Mouse (Mus musculus): ENCODE measurements at regions not wholly inside any gene's neighbourhood (a gene's known extent, or its start where the extent isn't known, plus 50 kb on each side); places are given as distances from the start of the nearest gene placed in this dataset.
A peak's percentile ranks its signal among the peaks of the same experiment; 100 is the strongest.

DNA sequence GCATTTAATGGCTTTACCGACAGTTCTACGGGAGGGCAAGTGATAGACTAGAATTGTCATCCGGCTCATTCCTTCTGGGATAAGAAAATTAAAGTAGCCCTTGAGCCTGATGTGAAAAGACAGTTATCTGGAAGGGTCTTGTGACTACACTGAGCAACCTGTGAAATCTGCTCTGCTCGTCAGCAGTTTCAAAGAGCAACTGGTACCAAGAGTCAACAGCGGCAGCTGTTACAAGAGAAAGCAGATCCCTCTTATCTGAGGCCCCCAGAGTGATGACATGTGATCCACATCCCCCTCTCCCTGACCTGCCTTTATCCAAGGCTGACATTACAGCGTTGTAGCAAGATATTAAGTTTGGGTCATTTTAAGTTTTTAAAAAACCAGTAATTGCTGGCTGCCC, 52.6 kb upstream of the Unc13c start:
- Histone ChIP-seq H3K4me3 (no peak overlapping the region), H3K27ac (ENCODE audit: poor library complexity, severe bottlenecking) (no peak overlapping the region), H3K36me3 (no peaks in the 10 kb centered on the region), H3K27me3 (replicated peaks) (peaks cover 16% of the 10 kb centered on the region), H3K4me2 (peak overlapping the region; percentile 40), H3K9ac (no peak overlapping the region), H3K9me3 (replicated peaks) (peaks cover 4% of the 10 kb centered on the region; the same call in 1 of the 2 replicates), H3K4me1 (replicated peaks) (peaks cover 10% of the 10 kb centered on the region)
- ATAC-seq (ENCODE audit: insufficient number of reproducible peaks, low FRiP score), result peak; percentile 73
- 4% methylated on average over 6 of the region's 6 CpGs for WGBS

DNA sequence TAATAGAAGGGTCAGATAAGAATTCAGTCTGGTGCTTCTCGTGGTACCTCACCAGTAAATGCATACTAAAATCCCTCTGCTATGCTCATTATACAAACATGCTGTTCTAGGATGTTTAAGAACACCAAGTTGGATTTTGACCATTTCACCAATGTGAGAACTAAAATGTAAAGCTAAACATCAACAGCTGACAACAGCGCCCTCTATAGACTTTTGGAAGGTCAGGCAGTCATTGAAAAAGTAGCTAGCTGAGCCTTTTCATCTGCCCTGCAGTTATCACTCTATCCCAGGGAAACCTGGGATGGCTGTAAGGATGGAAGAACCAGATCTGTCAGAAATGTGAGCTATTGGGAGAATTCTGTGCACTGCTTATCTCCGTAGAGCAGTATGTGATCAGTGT, 55.2 kb upstream of the Unc13c start:
- Histone ChIP-seq H3K4me2 (no peak overlapping the region), H3K9ac (no peak overlapping the region), H3K4me3 (no peak overlapping the region), H3K9me3 (replicated peaks) (peaks cover 4% of the 10 kb centered on the region; the same call in 1 of the 2 replicates), H3K4me1 (replicated peaks) (peaks cover 10% of the 10 kb centered on the region), H3K27me3 (replicated peaks) (peaks cover 23% of the 10 kb centered on the region), H3K27ac (ENCODE audit: poor library complexity, severe bottlenecking) (no peak overlapping the region), H3K36me3 (no peaks in the 10 kb centered on the region)
- ATAC-seq (ENCODE audit: insufficient number of reproducible peaks, low FRiP score), result no peak
- WGBS, result 55% methylated on average over 3 of the region's 3 CpGs

DNA sequence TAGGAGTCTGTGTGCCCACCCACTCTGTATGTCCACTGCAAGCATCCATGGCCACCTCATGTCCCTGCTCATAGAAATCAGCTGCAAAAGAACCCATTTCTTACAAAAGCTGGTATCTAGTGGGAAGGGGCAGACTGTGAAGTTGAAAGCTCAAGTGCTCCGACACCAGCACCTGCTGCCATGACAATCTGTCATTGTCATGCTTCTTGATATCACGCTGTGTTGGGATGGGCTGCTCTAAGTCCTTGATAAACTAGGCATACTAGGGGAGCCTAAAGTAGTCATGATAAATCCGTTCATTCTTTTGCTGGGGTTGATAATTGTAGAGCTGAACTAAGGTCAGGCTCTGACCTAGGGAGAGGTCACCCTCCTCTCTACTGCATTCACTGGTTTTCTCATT, 57.4 kb upstream of the Unc13c start:
- no peaks in the 10 kb centered on the region for H3K9me3 ChIP-seq (replicated peaks)
- H3K9ac ChIP-seq, result no peak overlapping the region
- H3K4me1 ChIP-seq (replicated peaks), result peaks cover 9% of the 10 kb centered on the region
- WGBS, result 29% methylated on average over 3 of the region's 3 CpGs
- no peak overlapping the region for H3K27ac ChIP-seq (ENCODE audit: poor library complexity, severe bottlenecking)
- ATAC-seq (ENCODE audit: insufficient number of reproducible peaks, low FRiP score), result no peak
- H3K27me3 ChIP-seq (replicated peaks), result peaks cover 23% of the 10 kb centered on the region
- H3K4me2 ChIP-seq, result no peak overlapping the region
- H3K36me3 ChIP-seq, result no peaks in the 10 kb centered on the region
- H3K4me3 ChIP-seq, result no peak overlapping the region

DNA sequence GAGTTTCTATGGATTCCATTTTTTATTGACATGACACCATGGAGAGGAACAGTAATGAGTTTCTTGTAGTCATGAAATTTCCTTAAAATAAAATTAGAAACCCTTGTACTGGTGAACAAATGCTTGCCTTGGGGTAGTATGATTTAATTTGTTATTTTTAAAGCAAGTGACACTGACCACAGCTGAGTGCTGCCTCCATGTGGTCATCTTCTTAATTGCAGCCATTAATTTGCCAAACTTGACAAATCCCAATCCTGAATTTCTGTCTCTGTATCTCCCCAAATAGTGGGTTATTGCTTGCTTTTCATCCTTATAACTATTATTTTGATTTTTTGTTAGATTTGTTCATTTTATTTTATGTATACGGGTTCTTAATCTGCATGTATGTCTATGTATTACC, 59.7 kb upstream of the Unc13c start:
- H3K9me3 ChIP-seq (replicated peaks), result no peaks in the 10 kb centered on the region
- ATAC-seq (ENCODE audit: insufficient number of reproducible peaks, low FRiP score), result no peak

DNA sequence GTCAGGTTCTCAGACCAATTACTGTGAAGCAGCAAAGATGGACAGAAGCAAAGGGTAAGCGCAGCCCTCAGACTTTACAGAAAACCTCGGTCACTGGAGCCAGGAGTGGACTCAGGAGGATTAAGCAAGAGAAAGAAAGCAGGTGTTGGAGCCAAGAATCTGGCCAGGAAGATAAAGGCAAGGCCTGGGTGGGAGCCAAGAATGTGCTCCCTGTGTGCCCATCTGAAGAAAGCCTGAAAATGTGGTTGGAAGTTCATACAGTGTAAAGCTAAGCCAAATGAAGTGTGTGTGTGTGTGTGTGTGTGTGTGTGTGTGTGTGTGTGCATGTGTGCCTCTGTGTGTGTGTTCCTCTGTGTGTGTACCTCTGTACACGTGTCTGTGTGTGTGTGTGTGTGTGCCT, 64.2 kb upstream of the Wdr72 start:
- Histone ChIP-seq H3K9ac (no peak overlapping the region), H3K9me3 (replicated peaks) (no peaks in the 10 kb centered on the region), H3K27me3 (replicated peaks) (no peaks in the 10 kb centered on the region), H3K4me2 (no peak overlapping the region), H3K4me3 (no peak overlapping the region), H3K4me1 (replicated peaks) (peaks cover 6% of the 10 kb centered on the region; the same call in 1 of the 2 replicates), H3K27ac (ENCODE audit: poor library complexity, severe bottlenecking) (no peak overlapping the region), H3K36me3 (no peaks in the 10 kb centered on the region)
- ATAC-seq (ENCODE audit: insufficient number of reproducible peaks, low FRiP score), result peak; percentile 64
- WGBS, result 47% methylated on average over 3 of the region's 3 CpGs

More for the DNA sequence above, 59.7 kb upstream of the Unc13c start:
- H3K9ac ChIP-seq, result no peak overlapping the region
- H3K36me3 ChIP-seq, result no peaks in the 10 kb centered on the region
- no peaks in the 10 kb centered on the region for H3K4me1 ChIP-seq (replicated peaks)
- no peak overlapping the region for H3K4me2 ChIP-seq
- no peak overlapping the region for H3K27ac ChIP-seq (ENCODE audit: poor library complexity, severe bottlenecking)
- H3K4me3 ChIP-seq, result no peak overlapping the region
- WGBS, result 46% methylated on average over 1 of the region's 1 CpGs
- H3K27me3 ChIP-seq (replicated peaks), result peaks cover 23% of the 10 kb centered on the region

DNA sequence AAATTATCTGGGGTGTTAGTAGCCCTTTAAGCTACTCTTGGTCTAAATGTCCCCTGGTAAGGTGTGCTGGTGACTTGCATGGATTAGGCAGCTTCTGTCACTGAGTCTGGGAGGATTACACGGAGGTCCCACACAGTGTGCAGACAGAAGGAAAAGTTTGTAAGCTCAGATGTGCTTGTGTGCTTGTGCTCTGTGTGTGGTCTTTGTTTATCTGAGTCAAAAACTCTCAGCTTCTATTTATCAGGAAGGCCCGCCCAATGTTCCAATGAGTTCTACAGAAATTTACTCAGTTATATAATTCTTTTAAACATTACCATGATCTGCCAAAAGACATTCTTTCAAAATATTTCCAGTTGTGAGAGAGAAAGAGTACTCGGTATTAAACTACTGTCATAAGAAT, 60.4 kb upstream of the Wdr72 start:
- no peaks in the 10 kb centered on the region for H3K36me3 ChIP-seq
- H3K9me3 ChIP-seq (replicated peaks), result no peaks in the 10 kb centered on the region
- H3K27ac ChIP-seq (ENCODE audit: poor library complexity, severe bottlenecking), result no peak overlapping the region
- H3K27me3 ChIP-seq (replicated peaks), result no peaks in the 10 kb centered on the region
- H3K4me2 ChIP-seq, result no peak overlapping the region
- 62% methylated on average over 3 of the region's 3 CpGs for WGBS
- ATAC-seq (ENCODE audit: insufficient number of reproducible peaks, low FRiP score), result no peak
- H3K9ac ChIP-seq, result no peak overlapping the region
- H3K4me1 ChIP-seq (replicated peaks), result peaks cover 6% of the 10 kb centered on the region; the same call in 1 of the 2 replicates
- no peak overlapping the region for H3K4me3 ChIP-seq

DNA sequence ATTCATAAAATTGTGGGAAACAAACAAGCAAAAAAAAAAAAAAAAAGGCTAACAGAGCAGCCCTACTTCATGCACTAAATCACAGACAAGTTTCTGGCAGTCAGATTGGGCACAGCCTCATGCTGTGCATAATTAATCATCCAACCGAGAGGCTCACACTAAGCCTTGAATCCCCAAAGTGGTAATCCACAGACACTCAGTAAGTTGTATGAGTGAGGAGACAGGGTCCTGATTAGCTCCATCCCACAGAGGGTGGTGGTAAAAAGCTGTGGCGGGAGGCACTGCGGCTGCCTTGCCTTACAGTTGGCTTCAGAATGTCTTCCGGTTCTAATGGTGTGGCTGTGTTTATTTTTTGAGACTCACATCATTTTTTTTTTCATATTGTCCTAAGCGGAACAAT, 53.4 kb upstream of the Wdr72 start:
- ATAC-seq (ENCODE audit: insufficient number of reproducible peaks, low FRiP score), result no peak

DNA sequence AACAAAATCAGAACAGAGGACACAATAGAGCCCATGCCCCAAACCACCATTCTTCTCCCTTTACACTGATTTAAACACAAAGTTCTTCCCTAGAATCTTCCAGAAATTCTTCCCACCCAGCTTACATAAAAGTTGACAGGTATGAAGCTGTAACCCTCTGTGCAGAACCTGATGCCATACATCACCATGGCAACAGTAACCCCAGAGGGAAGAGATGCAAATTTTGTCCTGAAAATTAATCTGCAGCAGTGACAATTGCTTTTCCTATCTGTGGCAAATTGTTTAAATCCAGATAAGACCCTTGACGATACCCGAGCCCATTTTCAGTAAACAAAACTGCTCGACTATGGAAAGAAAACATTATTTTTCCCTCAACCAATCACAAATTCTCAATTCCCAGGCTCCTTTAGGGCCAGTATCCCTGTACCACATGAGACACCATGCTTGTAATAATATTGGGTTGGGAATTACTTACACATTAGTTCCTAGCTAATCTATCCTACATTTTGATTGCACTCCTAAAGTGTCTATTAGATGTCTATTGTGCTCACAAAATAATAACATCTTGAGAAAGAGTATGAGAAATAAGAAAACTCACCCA, 52.6 kb upstream of the Wdr72 start:
- Histone ChIP-seq H3K4me2 (no peak overlapping the region), H3K4me1 (replicated peaks) (peaks cover 5% of the 10 kb centered on the region; the same call in 1 of the 2 replicates), H3K27ac (ENCODE audit: poor library complexity, severe bottlenecking) (no peak overlapping the region), H3K4me3 (no peak overlapping the region), H3K9me3 (replicated peaks) (no peaks in the 10 kb centered on the region), H3K9ac (no peak overlapping the region), H3K27me3 (replicated peaks) (no peaks in the 10 kb centered on the region), H3K36me3 (no peaks in the 10 kb centered on the region)
- no peak for ATAC-seq (ENCODE audit: insufficient number of reproducible peaks, low FRiP score)
- 61% methylated on average over 3 of the region's 3 CpGs for WGBS

More for the DNA sequence above, 53.4 kb upstream of the Wdr72 start:
- no peaks in the 10 kb centered on the region for H3K27me3 ChIP-seq (replicated peaks)
- no peaks in the 10 kb centered on the region for H3K9me3 ChIP-seq (replicated peaks)
- no peak overlapping the region for H3K27ac ChIP-seq (ENCODE audit: poor library complexity, severe bottlenecking)
- no peak overlapping the region for H3K4me2 ChIP-seq
- 59% methylated on average over 5 of the region's 5 CpGs for WGBS
- no peak overlapping the region for H3K4me3 ChIP-seq
- H3K36me3 ChIP-seq, result no peaks in the 10 kb centered on the region
- no peak overlapping the region for H3K9ac ChIP-seq
- peaks cover 5% of the 10 kb centered on the region; the same call in 1 of the 2 replicates for H3K4me1 ChIP-seq (replicated peaks)

DNA sequence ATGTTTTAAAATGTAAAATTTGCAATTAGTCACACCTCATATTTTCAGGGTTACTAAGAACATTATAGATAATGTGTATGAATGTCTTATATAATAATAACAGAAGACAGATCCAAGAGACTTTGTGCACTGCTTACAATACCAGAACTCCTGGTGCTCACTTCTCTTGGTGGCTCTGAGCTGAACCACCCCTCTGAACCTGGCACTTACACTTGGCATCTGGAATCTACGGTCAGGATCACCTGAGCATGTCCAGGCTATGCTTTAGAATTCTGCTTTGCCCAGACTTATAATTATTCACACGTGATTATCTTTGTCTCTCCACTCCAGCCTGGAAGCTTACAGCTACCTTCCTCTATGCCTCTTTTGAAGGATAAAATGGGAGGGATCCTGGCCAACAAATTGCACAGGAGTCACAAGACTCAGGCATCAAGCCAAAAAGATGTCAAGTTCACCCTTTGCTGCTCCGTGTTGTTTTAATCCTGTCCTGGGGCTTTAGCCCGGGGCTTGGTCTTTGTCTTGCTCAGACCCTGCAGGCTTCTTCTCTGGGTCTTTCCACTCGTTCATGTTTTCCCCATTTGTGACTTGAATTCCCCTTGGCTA, 51.8 kb upstream of the Wdr72 start:
- Histone ChIP-seq H3K9me3 (replicated peaks) (no peaks in the 10 kb centered on the region), H3K4me1 (replicated peaks) (peaks cover 5% of the 10 kb centered on the region; the same call in 1 of the 2 replicates), H3K27me3 (replicated peaks) (no peaks in the 10 kb centered on the region), H3K27ac (ENCODE audit: poor library complexity, severe bottlenecking) (no peak overlapping the region), H3K4me2 (no peak overlapping the region), H3K9ac (no peak overlapping the region), H3K4me3 (no peak overlapping the region), H3K36me3 (no peaks in the 10 kb centered on the region)
- ATAC-seq (ENCODE audit: insufficient number of reproducible peaks, low FRiP score), result no peak
- WGBS, result 27% methylated on average over 5 of the region's 5 CpGs
